In the genomic region with DNA sequence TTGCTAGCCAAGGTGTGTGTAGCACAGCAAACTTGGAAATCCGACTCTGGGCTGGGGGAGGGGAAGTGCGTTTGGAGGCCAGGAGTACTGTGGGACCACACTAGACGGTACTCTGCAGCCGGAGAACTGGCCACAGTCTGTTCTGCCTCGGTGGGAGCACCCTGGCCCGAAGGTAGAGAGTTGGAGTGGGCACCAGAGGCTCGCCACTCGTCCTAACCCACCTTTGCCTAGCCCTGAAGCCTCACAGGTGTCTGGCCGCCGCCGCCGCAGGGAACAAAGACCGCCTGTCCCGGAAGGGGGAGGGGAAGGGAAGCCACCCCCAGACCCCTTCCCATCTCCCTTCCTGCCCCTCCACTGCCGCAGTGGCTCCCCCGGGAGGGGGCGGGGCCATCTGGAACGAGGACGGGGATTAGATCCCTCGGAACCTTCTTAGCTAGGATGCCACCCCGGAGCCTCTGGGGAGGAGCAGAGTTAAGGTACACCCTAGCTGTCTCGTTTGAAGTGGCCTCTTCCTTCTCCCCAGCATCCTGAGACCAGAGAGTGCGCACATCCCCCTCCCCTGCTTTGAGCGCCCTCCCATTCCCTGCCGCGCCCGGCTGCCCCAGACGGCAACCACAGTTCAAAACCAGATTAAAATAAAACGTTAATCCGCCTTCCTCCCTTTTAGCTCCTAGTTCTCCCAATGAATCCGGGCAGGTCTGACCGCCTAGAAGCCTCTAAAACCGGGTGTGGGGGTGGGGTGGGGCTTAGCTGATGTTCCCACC, we compare ENCODE assay signal across 8 mouse cellular contexts.
DNase-seq lines count a peak whose midpoint lies in the region; ATAC-seq and TF ChIP-seq lines count a peak whose summit lies in the region.

No protein-coding gene starts in this region.

- H3K4me3 ChIP-seq in liver, adult 2 months (ENCODE audit: insufficient read depth, low read depth, low read length), result peak overlapping the region; percentile 60; the same call in 1 of the 2 replicates
- H3K4me3 ChIP-seq in hindbrain, postnatal 0 days (ENCODE audit: low read length), result peak overlapping the region; percentile 18
- peak overlapping the region; percentile 48 for H3K4me3 ChIP-seq in myocyte

- no peak for TF ChIP-seq CTCF in liver, adult 2 months (IDR thresholded peaks at IDR 0.05; ENCODE audit: low read depth, low read length)
- no peak for TF ChIP-seq CTCF in hindbrain, postnatal 0 days (IDR thresholded peaks at IDR 0.05; ENCODE audit: low read depth)

- H3K27ac ChIP-seq in liver, adult 2 months (replicated peaks; ENCODE audit: insufficient read depth, low read depth, low read length), result no peak overlapping the region
- no peak overlapping the region for H3K27ac ChIP-seq in hindbrain, postnatal 0 days

- H3K4me1 ChIP-seq in liver, adult 2 months (ENCODE audit: control insufficient read depth, insufficient read depth, low read length), result no peaks in the 10 kb centered on the region
- H3K4me1 ChIP-seq in hindbrain, postnatal 0 days (ENCODE audit: insufficient read depth, low read length), result no peaks in the 10 kb centered on the region; the same call in 1 of the 2 replicates

- no peaks in the 10 kb centered on the region for H3K79me2 ChIP-seq in liver, adult 2 months (ENCODE audit: control insufficient read depth, insufficient read depth, low read length)
- peaks cover 5% of the 10 kb centered on the region for H3K79me2 ChIP-seq in myocyte (ENCODE audit: control insufficient read depth, insufficient read depth)

- no peak for DNase-seq in liver, adult 2 months (ENCODE audit: extremely low read depth, low read depth, low spot score)
- DNase-seq in liver, result no peak
- DNase-seq in embryo, embryonic 10 days (ENCODE audit: low spot score), result peak; percentile 25
- no peak for DNase-seq in hindbrain, postnatal 0 days (ENCODE audit: low spot score)
- no peak for DNase-seq in left cerebral cortex, postnatal 10 days (ENCODE audit: extremely low spot score in 1 of 2, low spot score in 2 of 2)
- no peak for DNase-seq in left cerebral cortex, adult 8-10 months (ENCODE audit: low spot score in 2 of 2)
- no peak for DNase-seq in frontal cortex, postnatal 36 days (ENCODE audit: low spot score in 2 of 2)

- H3K9me3 ChIP-seq in hindbrain, postnatal 0 days (ENCODE audit: low read length), result no peaks in the 10 kb centered on the region

- no peak for ATAC-seq in hindbrain, postnatal 0 days

- H3K4me2 ChIP-seq in hindbrain, postnatal 0 days (ENCODE audit: low read depth, low read length), result peak overlapping the region; percentile 22; the same call in 1 of the 2 replicates
- H3K4me2 ChIP-seq in myocyte (ENCODE audit: low read depth), result peak overlapping the region; percentile 77

- TF ChIP-seq POLR2A in liver, adult 2 months (IDR thresholded peaks at IDR 0.05; ENCODE audit: extremely low read depth, insufficient read depth, low read length), result no peak
- no peak for TF ChIP-seq POLR2A in myocyte (IDR thresholded peaks at IDR 0.05; ENCODE audit: insufficient read length, low read depth)

- no peak overlapping the region for H3ac ChIP-seq in myocyte (ENCODE audit: control insufficient read depth, insufficient read length)

- intact Hi-C loops in left cerebral cortex, postnatal 10 days (cut with DNase I), result no loop called here

- H3K36me3 ChIP-seq in liver, adult 2 months (ENCODE audit: control insufficient read depth, insufficient read depth, low read length), result no peaks in the 10 kb centered on the region
- H3K36me3 ChIP-seq in hindbrain, postnatal 0 days (ENCODE audit: insufficient read depth, low read length), result no peaks in the 10 kb centered on the region
- no peaks in the 10 kb centered on the region for H3K36me3 ChIP-seq in myocyte (ENCODE audit: control insufficient read depth, insufficient read depth)

- peaks cover 46% of the 10 kb centered on the region for H3K27me3 ChIP-seq in liver, adult 2 months (ENCODE audit: control insufficient read depth, insufficient read depth, low read length)
- H3K27me3 ChIP-seq in hindbrain, postnatal 0 days (ENCODE audit: insufficient read depth, low read length), result peaks cover 70% of the 10 kb centered on the region
- peaks cover 25% of the 10 kb centered on the region for H3K27me3 ChIP-seq in myocyte (ENCODE audit: control insufficient read depth, insufficient read depth, insufficient read length)

- WGBS in liver, adult 2 months, result 3% methylated on average over 33 of the region's 33 CpGs
- WGBS in hindbrain, postnatal 0 days, result under 1% methylated on average over 30 of the region's 33 CpGs

- no peak overlapping the region for H3K9ac ChIP-seq in liver, adult 2 months (ENCODE audit: low read depth, low read length)
- H3K9ac ChIP-seq in hindbrain, postnatal 0 days (replicated peaks; ENCODE audit: low read length), result no peak overlapping the region

TF ChIP-seq in myocyte, 11 proteins besides CTCF, POLR2A, EP300 and RAD21:
- TF ChIP-seq E2F4 (IDR thresholded peaks at IDR 0.05; ENCODE audit: insufficient read depth) (no peak), CEBPB (IDR thresholded peaks at IDR 0.05; ENCODE audit: insufficient read depth, poor library complexity, severe bottlenecking) (no peak), MYOG (IDR thresholded peaks at IDR 0.05; ENCODE audit: control insufficient read depth in 1 of 3, insufficient read depth in 1 of 3, insufficient read length in 2 of 3, low read depth in 2 of 3) (no peak), USF1 (IDR thresholded peaks at IDR 0.05; ENCODE audit: low read depth) (no peak), TCF12 (IDR thresholded peaks at IDR 0.05; ENCODE audit: insufficient read depth, poor library complexity, severe bottlenecking) (no peak), MAX (IDR thresholded peaks at IDR 0.05; ENCODE audit: low read depth) (no peak), POLR2AphosphoS2 (IDR thresholded peaks at IDR 0.05; ENCODE audit: insufficient read length, low read depth) (no peak)
